ENCODE assay signal across 17 mouse cellular contexts in the genomic region with DNA sequence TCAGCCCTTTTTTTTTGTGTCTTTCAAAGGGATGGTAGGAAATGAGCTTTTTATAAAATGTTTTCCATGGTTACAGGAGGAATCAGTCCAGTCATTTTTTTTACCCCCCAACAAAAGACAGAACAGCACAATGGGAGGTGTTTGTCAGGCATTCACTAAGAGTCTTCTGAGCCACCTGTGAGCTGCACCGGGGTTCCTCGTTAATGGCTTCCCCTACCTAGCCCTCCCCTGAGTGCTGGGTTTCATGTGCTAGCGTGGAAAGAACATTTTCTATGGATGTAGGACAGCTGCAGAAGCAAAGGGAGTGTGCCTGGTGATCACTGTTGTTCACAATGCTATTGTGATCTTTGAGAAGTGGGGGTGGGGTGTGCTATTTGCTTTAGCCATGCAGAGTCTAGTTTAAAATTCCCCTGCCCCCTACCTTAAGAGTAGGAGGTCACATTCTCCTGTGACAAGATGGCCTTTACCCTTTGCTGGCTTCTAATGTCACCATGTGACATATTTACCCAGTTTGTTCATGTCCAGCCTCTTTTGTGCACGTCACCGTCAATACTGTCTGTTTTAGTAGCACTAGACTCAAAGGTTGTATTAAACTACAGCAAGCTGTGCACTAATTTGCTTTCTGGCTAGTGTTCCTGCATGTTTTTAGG. TPM values are rescaled to one million over a fixed set of nuclear protein-coding genes. Genes with fewer than 3 reads are reported as not detected.
DNase-seq lines count a peak whose midpoint lies in the region; ATAC-seq and TF ChIP-seq lines count a peak whose summit lies in the region.
"Had no signal": no experiment of that assay in that cellular context is flagged by ENCODE, and none has a peak within 500 bp of the region (broad histone marks: within the 10 kb centered on the region; RNA-seq: fewer than 3 reads in every experiment).

No protein-coding gene starts in this region.

- ATAC-seq in midbrain, embryonic 11.5 days (ENCODE audit: low FRiP score) = no peak
- no peak for ATAC-seq in midbrain, postnatal 0 days (ENCODE audit: low FRiP score)
- ATAC-seq in liver, embryonic 13.5 days (ENCODE audit: low read depth) = peak; percentile 66
- ATAC-seq in midbrain, embryonic 15.5 days (replicated peaks) = peak; percentile 35; the same call in 1 of the 2 replicates
- ATAC-seq: intestine, embryonic 15.5 days; Patski had no signal

- H3K27ac ChIP-seq in midbrain, embryonic 11.5 days (ENCODE audit: low read depth, low read length) = no peak overlapping the region
- H3K27ac ChIP-seq in midbrain, postnatal 0 days (ENCODE audit: low read depth, low read length) = no peak overlapping the region
- H3K27ac ChIP-seq in liver, embryonic 13.5 days = no peak overlapping the region
- H3K27ac ChIP-seq in midbrain, embryonic 15.5 days = peak overlapping the region; percentile 40; the same call in 1 of the 2 replicates
- H3K27ac ChIP-seq: intestine, embryonic 15.5 days; lung, embryonic 15.5 days had no signal

- H3K4me2 ChIP-seq in midbrain, embryonic 11.5 days = no peak overlapping the region
- no peak overlapping the region for H3K4me2 ChIP-seq in midbrain, postnatal 0 days (ENCODE audit: low read depth, low read length, poor library complexity, severe bottlenecking)
- no peak overlapping the region for H3K4me2 ChIP-seq in liver, embryonic 13.5 days
- H3K4me2 ChIP-seq in midbrain, embryonic 15.5 days = no peak overlapping the region
- H3K4me2 ChIP-seq: intestine, embryonic 15.5 days; lung, embryonic 15.5 days had no signal

- peak; percentile 81 for DNase-seq in heart, adult 11 months
- DNase-seq in heart, adult 9 months (ENCODE audit: low spot score in 2 of 2) = no peak
- no peak for DNase-seq in midbrain, embryonic 11.5 days (ENCODE audit: low spot score, missing footprints)
- no peak for DNase-seq in midbrain, postnatal 0 days (ENCODE audit: low spot score)
- no peak for DNase-seq in liver, embryonic 13.5 days
- no peak for DNase-seq in left cerebral cortex, adult 18-20 months (ENCODE audit: low spot score in 2 of 2)
- DNase-seq in frontal cortex, postnatal 25 days (ENCODE audit: low spot score in 2 of 2) = no peak
- DNase-seq: adrenal gland, postnatal 25 days; heart, postnatal 4 days; left cerebral cortex, postnatal 4 days; right cerebral cortex, postnatal 4 days; thymus, postnatal 4 days had no signal

- no peak overlapping the region for H3K4me3 ChIP-seq in midbrain, embryonic 11.5 days (ENCODE audit: low read depth, low read length)
- H3K4me3 ChIP-seq in midbrain, postnatal 0 days (ENCODE audit: low read depth, low read length) = no peak overlapping the region
- H3K4me3 ChIP-seq in liver, embryonic 13.5 days (replicated peaks) = no peak overlapping the region
- no peak overlapping the region for H3K4me3 ChIP-seq in midbrain, embryonic 15.5 days
- H3K4me3 ChIP-seq: erythroblast, embryonic 14.5 days; intestine, embryonic 15.5 days; lung, embryonic 15.5 days had no signal

- WGBS in midbrain, embryonic 11.5 days = 50% methylated on average over 5 of the region's 5 CpGs
- WGBS in midbrain, postnatal 0 days = 40% methylated on average over 5 of the region's 5 CpGs
- 61% methylated on average over 5 of the region's 5 CpGs for WGBS in liver, embryonic 13.5 days (ENCODE audit: insufficient replicate concordance)
- 30% methylated on average over 5 of the region's 5 CpGs for whole genome bisulfite sequencing in midbrain, embryonic 15.5 days

- H3K9me3 ChIP-seq in midbrain, embryonic 11.5 days (ENCODE audit: control insufficient read depth, low read length) = no peaks in the 10 kb centered on the region
- H3K9me3 ChIP-seq in midbrain, postnatal 0 days (ENCODE audit: low read length) = no peaks in the 10 kb centered on the region
- no peaks in the 10 kb centered on the region for H3K9me3 ChIP-seq in liver, embryonic 13.5 days (replicated peaks)
- H3K9me3 ChIP-seq in midbrain, embryonic 15.5 days = no peaks in the 10 kb centered on the region
- H3K9me3 ChIP-seq: intestine, embryonic 15.5 days; lung, embryonic 15.5 days had no signal

- H3K36me3 ChIP-seq in midbrain, embryonic 11.5 days (ENCODE audit: control insufficient read depth, insufficient read depth, low read length) = no peaks in the 10 kb centered on the region
- no peaks in the 10 kb centered on the region for H3K36me3 ChIP-seq in midbrain, postnatal 0 days (ENCODE audit: insufficient read depth, low read length)
- no peaks in the 10 kb centered on the region for H3K36me3 ChIP-seq in liver, embryonic 13.5 days
- H3K36me3 ChIP-seq in midbrain, embryonic 15.5 days (replicated peaks) = no peaks in the 10 kb centered on the region
- H3K36me3 ChIP-seq: intestine, embryonic 15.5 days; lung, embryonic 15.5 days had no signal

- H3K9ac ChIP-seq in midbrain, embryonic 11.5 days (ENCODE audit: low read length) = peak overlapping the region; percentile 5; the same call in 1 of the 2 replicates
- no peak overlapping the region for H3K9ac ChIP-seq in midbrain, postnatal 0 days (replicated peaks; ENCODE audit: low read length, poor library complexity, severe bottlenecking)
- no peak overlapping the region for H3K9ac ChIP-seq in liver, embryonic 13.5 days
- H3K9ac ChIP-seq in midbrain, embryonic 15.5 days = no peak overlapping the region
- H3K9ac ChIP-seq: intestine, embryonic 15.5 days; lung, embryonic 15.5 days had no signal

- peaks cover 10% of the 10 kb centered on the region for H3K4me1 ChIP-seq in midbrain, embryonic 11.5 days (ENCODE audit: control insufficient read depth, insufficient read depth, low read length)
- peaks cover 16% of the 10 kb centered on the region for H3K4me1 ChIP-seq in midbrain, postnatal 0 days (ENCODE audit: insufficient read depth, low read length)
- peaks cover 77% of the 10 kb centered on the region for H3K4me1 ChIP-seq in liver, embryonic 13.5 days (replicated peaks)
- peaks cover 78% of the 10 kb centered on the region for H3K4me1 ChIP-seq in midbrain, embryonic 15.5 days
- H3K4me1 ChIP-seq: lung, embryonic 15.5 days had no signal

- H3K27me3 ChIP-seq in midbrain, embryonic 11.5 days (ENCODE audit: control insufficient read depth, insufficient read depth, low read length) = no peaks in the 10 kb centered on the region
- H3K27me3 ChIP-seq in midbrain, postnatal 0 days (ENCODE audit: insufficient read depth, low read length) = no peaks in the 10 kb centered on the region
- no peaks in the 10 kb centered on the region for H3K27me3 ChIP-seq in liver, embryonic 13.5 days
- H3K27me3 ChIP-seq in midbrain, embryonic 15.5 days (replicated peaks) = no peaks in the 10 kb centered on the region
- H3K27me3 ChIP-seq: intestine, embryonic 15.5 days; lung, embryonic 15.5 days; Patski had no signal

- TF ChIP-seq CTCF in midbrain, postnatal 0 days (IDR thresholded peaks at IDR 0.05) = no peak

RNA-seq across cellular contexts. Expression of gene Fyn, which starts 11.2 kb away (rescaled TPM):
- 43.7 and 44.3 TPM in 2 replicates for polyA plus RNA-seq in midbrain, embryonic 11.5 days (2014; fragmentation: Nextera tagmentation; extraction: Ambion mirVana)
- 121 and 133 TPM in 2 replicates for total RNA-seq in midbrain, postnatal 0 days (2014; rRNA removed)
- 75.6 and 82.9 TPM in 2 replicates for polyA plus RNA-seq in midbrain, postnatal 0 days (2015; fragmentation: Nextera tagmentation; extraction: Ambion mirVana)
- polyA plus RNA-seq in liver, embryonic 13.5 days (2015; fragmentation: Nextera tagmentation; extraction: Ambion mirVana) = 6.5 and 7.6 TPM in 2 replicates
- 70.3 and 71.0 TPM in 2 replicates for polyA plus RNA-seq in midbrain, embryonic 15.5 days (2015; fragmentation: Nextera tagmentation; extraction: Ambion mirVana)
- 100 to 1,000 TPM; 107 TPM for total RNA-seq in left cerebral cortex, adult 18-20 months (2021)

Comparison
In these comparisons a context has a peak if more than half of its experiments do, and no peak if none do; other contexts are left out.
1. ATAC-seq: peak in liver, embryonic 13.5 days (single experiment) and midbrain, embryonic 15.5 days (single experiment); none in midbrain, embryonic 11.5 days (single experiment) and midbrain, postnatal 0 days (single experiment).